Mouse (Mus musculus): ENCODE measurements around the gene D630023F18Rik. TPM values are rescaled to one million over a fixed set of nuclear protein-coding genes. Genes with fewer than 3 reads are reported as not detected.

The D630023F18Rik gene
- polyA plus RNA-seq, 1 experiment from 2014 or later = 0.08 TPM

DNA sequence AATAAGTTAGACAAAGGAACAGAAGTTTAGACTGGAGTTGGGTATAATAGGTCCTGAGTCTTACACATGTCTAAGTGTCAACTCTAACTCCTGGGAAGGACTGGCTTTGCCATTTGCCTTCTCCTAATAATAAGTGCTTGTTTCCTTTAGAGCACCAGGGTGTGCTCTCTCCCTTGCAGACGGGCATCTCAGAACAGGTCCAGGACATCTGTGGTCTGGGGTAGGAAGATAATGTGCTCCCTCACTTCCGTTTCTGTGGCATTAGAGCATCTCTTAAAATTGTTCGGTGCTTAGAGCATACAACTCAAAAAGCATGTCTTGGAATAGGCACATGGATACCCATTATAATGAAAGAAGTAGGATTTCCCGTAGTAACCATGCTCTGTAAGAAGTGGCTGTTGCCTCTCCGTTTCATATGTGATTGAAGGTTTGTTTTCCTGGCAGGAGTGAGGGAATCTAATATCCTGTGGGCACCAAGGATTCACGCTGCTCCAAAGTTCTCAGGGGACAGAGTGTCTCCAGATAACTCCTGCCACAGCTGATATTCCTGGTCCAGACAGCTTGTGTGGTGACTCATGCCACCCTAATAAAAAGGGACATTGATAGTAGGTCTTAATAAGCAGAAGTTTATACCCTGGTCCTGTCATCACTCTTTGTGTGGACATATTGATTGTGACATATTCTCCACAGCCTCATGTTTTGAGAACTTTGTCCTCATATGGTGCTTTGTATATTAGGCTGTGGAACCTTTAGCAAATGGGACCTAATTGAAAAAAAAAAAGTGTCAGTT, 34.3 kb downstream of the D630023F18Rik start:
- ChIA-PET POLR2A (no interaction called here), CTCF (interaction anchor here (2.6 kb wide), 1 partner anchor 11 kb away, joined by 9 read pairs; no protein-coding TSS in a partner anchor)
- DNase-seq (ENCODE audit: low read depth, low spot score) (no peak), ATAC-seq (no peak)
- TF ChIP-seq CTCF (IDR thresholded peaks at IDR 0.05) = no peak
- in situ Hi-C loops (cut with MboI; ENCODE audit: low pct_unique_long_range_greater_than_20kb) = no loop called here
- H3K27me3 ChIP-seq = no peaks in the 10 kb centered on the region

DNA sequence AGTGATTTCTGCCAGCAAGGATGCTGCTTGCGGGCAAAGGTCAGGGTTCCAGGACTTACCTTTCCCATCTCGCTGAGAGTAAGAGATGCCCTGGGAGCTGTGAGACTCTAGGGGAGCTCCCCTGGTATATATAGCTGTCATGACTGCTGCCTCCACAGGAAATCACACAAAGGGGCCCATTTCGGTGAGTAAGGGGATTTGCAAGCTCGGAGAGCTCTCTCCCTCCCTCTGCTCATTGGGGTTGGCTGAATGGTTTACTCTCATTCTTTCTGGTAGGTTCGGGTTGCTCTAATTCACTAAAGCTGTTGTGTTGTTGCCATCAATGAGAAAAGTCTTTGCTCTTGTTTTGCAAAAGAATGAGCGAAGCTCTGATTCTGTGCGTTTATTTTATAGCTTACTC, 40.8 kb downstream of the D630023F18Rik start, which contains the start of gene Crygb:
Gene Crygb (minus strand): TSS at position 101 of the 400 bp plus-strand sequence.
- ATAC-seq (no peak), DNase-seq (ENCODE audit: low read depth, low spot score) (no peak)
- H3K27me3 ChIP-seq = peaks cover 27% of the 10 kb centered on the region
- CTCF ChIA-PET = no interaction called here
- TF ChIP-seq CTCF (IDR thresholded peaks at IDR 0.05) = no peak
- POLR2A ChIA-PET = no interaction called here
- in situ Hi-C loops (cut with MboI; ENCODE audit: low pct_unique_long_range_greater_than_20kb) = no loop called here

- H3K27me3 ChIP-seq = peaks cover 42% of the 10 kb centered on the region
- ChIA-PET POLR2A (no interaction called here), CTCF (interaction anchor here (1.4 to 1.5 kb wide), 2 partner anchors 10 to 71 kb away, joined by 3 to 4 read pairs; no protein-coding TSS in a partner anchor)
- peak; percentile 38 for TF ChIP-seq CTCF (IDR thresholded peaks at IDR 0.05)
- DNase-seq (ENCODE audit: low read depth, low spot score) (no peak), ATAC-seq (no peak)
- in situ Hi-C loops (cut with MboI; ENCODE audit: low pct_unique_long_range_greater_than_20kb) = no loop called here
Measured at GRCm38 (mm10) chr1:65075607-65076006, 47.4 kb downstream of the D630023F18Rik start.

DNA sequence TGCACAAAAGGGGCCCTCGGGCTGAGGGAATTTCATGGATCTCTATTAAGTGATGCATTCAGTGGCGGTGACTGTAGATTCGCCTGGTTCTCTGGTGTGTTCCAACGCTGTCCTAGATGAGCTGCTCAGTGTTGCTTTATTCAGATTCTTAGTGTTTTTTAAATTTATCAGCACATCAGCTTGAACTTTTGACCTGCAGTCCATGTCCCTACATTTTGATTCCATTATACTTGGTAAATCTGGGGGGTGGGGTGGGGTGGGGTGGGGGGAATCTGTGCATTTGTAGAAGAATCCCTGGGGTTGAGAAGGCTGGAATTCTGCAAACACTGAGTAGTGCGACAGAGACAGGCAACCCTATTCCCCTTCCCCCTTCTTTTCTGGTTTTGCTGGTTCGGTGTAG, 49.4 kb downstream of the D630023F18Rik start, which contains the start of gene Crygc:
Gene Crygc (minus strand): TSS at position 101 of the 400 bp plus-strand sequence.
- ChIA-PET POLR2A (interaction anchor here (0.6 kb wide), 1 partner anchor 13 kb away, joined by 5 read pairs; no protein-coding TSS in a partner anchor), CTCF (no interaction called here)
- no peak for TF ChIP-seq CTCF (IDR thresholded peaks at IDR 0.05)
- in situ Hi-C loops (cut with MboI; ENCODE audit: low pct_unique_long_range_greater_than_20kb) = no loop called here
- peaks cover 43% of the 10 kb centered on the region for H3K27me3 ChIP-seq
- no peak for ATAC-seq
- DNase-seq (ENCODE audit: low read depth, low spot score) = no peak

GRCm38 (mm10) chr1:65067842-65068241, 55.2 kb downstream of the D630023F18Rik start:
- ATAC-seq (no peak), DNase-seq (ENCODE audit: low read depth, low spot score) (no peak)
- in situ Hi-C loops (cut with MboI; ENCODE audit: low pct_unique_long_range_greater_than_20kb) = no loop called here
- H3K27me3 ChIP-seq = peaks cover 33% of the 10 kb centered on the region
- CTCF ChIA-PET = no interaction called here
- POLR2A ChIA-PET = no interaction called here
- TF ChIP-seq CTCF (IDR thresholded peaks at IDR 0.05) = no peak

GRCm38 (mm10) chr1:65064201-65064600, 58.8 kb downstream of the D630023F18Rik start:
- TF ChIP-seq CTCF (IDR thresholded peaks at IDR 0.05) = no peak
- DNase-seq (ENCODE audit: low read depth, low spot score) (no peak), ATAC-seq (no peak)
- CTCF ChIA-PET = no interaction called here
- POLR2A ChIA-PET = no interaction called here
- in situ Hi-C loops (cut with MboI; ENCODE audit: low pct_unique_long_range_greater_than_20kb) = no loop called here
- H3K27me3 ChIP-seq = peaks cover 14% of the 10 kb centered on the region

- TF ChIP-seq CTCF (IDR thresholded peaks at IDR 0.05) = no peak
- no peak for DNase-seq (ENCODE audit: low read depth, low spot score)
- CTCF ChIA-PET = no interaction called here
Measured at GRCm38 (mm10) chr1:65063352-65063751, 59.7 kb downstream of the D630023F18Rik start, which contains the start of gene Crygd. Crygd (minus strand) TSS chr1:65063452.

More at GRCm38 (mm10) chr1:65063352-65063751, 59.7 kb downstream of the D630023F18Rik start, which contains the start of gene Crygd:
- no peak for ATAC-seq
- H3K27me3 ChIP-seq = peaks cover 10% of the 10 kb centered on the region
- in situ Hi-C loops (cut with MboI; ENCODE audit: low pct_unique_long_range_greater_than_20kb) = no loop called here
- POLR2A ChIA-PET = no interaction called here

Other genes with a start within 250 kb of the D630023F18Rik start
- 10.2 TPM for gene Plekhm3, start 166.4 kb downstream of the D630023F18Rik start, polyA plus RNA-seq (2021)
- gene Akr1cl, start 90.5 kb downstream of the D630023F18Rik start, polyA plus RNA-seq (2021) = not detected
- gene Cryge, start 72.1 kb downstream of the D630023F18Rik start, polyA plus RNA-seq (2021) = not detected
- gene Crygd, start 59.8 kb downstream of the D630023F18Rik start, polyA plus RNA-seq (2021) = not detected
- not detected for gene Crygc, start 49.5 kb downstream of the D630023F18Rik start, polyA plus RNA-seq (2021)
- not detected for gene Crygb, start 40.9 kb downstream of the D630023F18Rik start, polyA plus RNA-seq (2021)
- not detected for gene Cryga, start 19.8 kb downstream of the D630023F18Rik start, polyA plus RNA-seq (2021)
- not detected for gene Gm28845, start 3.7 kb downstream of the D630023F18Rik start, polyA plus RNA-seq (2021)
- 69.2 TPM for gene Idh1, start 63.3 kb upstream of the D630023F18Rik start, polyA plus RNA-seq (2021)
- gene Pikfyve, start 63.5 kb upstream of the D630023F18Rik start, polyA plus RNA-seq (2021) = 13.7 TPM
- gene Pth2r, start 158.8 kb upstream of the D630023F18Rik start, polyA plus RNA-seq (2021) = 0.03 TPM